Mouse (Mus musculus) intestine, postnatal 0 days (tissue): Measurements from ENCODE around the gene Ppm1b. TPM values are rescaled to one million over a fixed set of nuclear protein-coding genes. Genes with fewer than 3 reads are reported as not detected.

Source experiments
- ATAC-seq: fragments of 200-750 bp; cut with Nextera tagmentation; 2 replicates; pipeline ENCODE4 v1.8.0; 2017; ENCODE audit warnings: mild to moderate bottlenecking, moderate TSS enrichment, moderate library complexity
- H3K27ac ChIP-seq: fragments of 300-500 bp; sonication (generic); 2 replicates; pipeline ENCODE4 v1.5.1; 2014; ENCODE audit warnings: mild to moderate bottlenecking, low read depth, low read length, moderate library complexity
- H3K27me3 ChIP-seq: fragments of 300-500 bp; sonication (generic); replicated peaks from 2 replicates; pipeline ENCODE4 v1.6.1; 2014; ENCODE audit warnings: low read length, mixed read lengths; ENCODE audit not compliant: control insufficient read depth, insufficient read depth
- H3K36me3 ChIP-seq: fragments of 300-500 bp; sonication (generic); 2 replicates; pipeline ENCODE4 v1.6.1; 2014; ENCODE audit warnings: mild to moderate bottlenecking, moderate library complexity; ENCODE audit not compliant: control insufficient read depth, insufficient read depth
- H3K4me1 ChIP-seq: fragments of 300-500 bp; sonication (generic); replicated peaks from 2 replicates; pipeline ENCODE4 v1.6.1; 2014; ENCODE audit warnings: antibody characterized with exemption, low read length, mixed read lengths; ENCODE audit not compliant: control insufficient read depth, insufficient read depth
- H3K4me2 ChIP-seq: fragments of 300-500 bp; sonication (generic); replicated peaks from 2 replicates; pipeline ENCODE4 v1.6.1; 2014; ENCODE audit warnings: low read depth, mild to moderate bottlenecking, moderate library complexity
- H3K4me3 ChIP-seq: fragments of 300-500 bp; sonication (generic); 2 replicates; pipeline ENCODE4 v1.5.1; 2014; ENCODE audit warnings: low read depth, low read length
- H3K9ac ChIP-seq: fragments of 300-500 bp; sonication (generic); 2 replicates; pipeline ENCODE4 v1.6.1; 2014; ENCODE audit warnings: mild to moderate bottlenecking, low read depth, low read length
- H3K9me3 ChIP-seq: fragments of 300-500 bp; sonication (generic); 2 replicates; pipeline ENCODE4 v1.6.1; 2016; ENCODE audit warnings: mixed run types; ENCODE audit not compliant: control insufficient read depth
- CTCF ChIP-seq: sonication (generic); IDR thresholded peaks from 2 replicates; pipeline ENCODE4 v1.5.1; 2016; ENCODE audit warnings: low read depth, mild to moderate bottlenecking, control low read depth, antibody characterized with exemption, moderate library complexity
- WGBS: fragments of 180-500 bp; shearing (Covaris S2); extraction: QIAGEN DNeasy Blood & Tissue Kit; methylation state at CpG from one replicate; pipeline ENCODE4 v1.1.7; 2014; 5-methylcytosine and 5-hydroxymethylcytosine counted together
- polyA plus RNA-seq: library from polyadenylated mRNA; unstranded; fragments of >200 nt; fragmentation: Nextera tagmentation; extraction: Ambion mirVana; gene quantifications from 2 replicates; pipeline ENCODE4 v1.2.1, GENCODE M21; 2015

Ppm1b gene
- polyA plus RNA-seq, 1 experiment from 2014 or later: 59.2 TPM

DNA sequence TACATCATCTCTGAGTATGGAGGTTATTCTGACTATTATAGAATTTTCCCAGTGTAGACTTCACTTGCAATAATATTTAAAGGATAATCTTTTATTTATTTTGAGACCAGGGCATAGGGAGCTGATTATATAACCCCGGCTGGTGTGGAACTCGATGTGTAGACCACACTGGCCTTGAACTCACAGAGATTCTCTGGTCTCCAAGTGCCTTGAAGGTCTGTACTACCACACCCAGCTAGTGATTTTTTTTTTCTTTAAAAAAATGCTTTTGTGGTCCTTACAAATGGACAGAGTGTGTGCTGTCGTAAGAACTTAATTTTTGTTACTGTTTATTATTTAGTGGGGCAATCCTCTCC is 3.1 kb downstream of the Ppm1b start:
- no peaks in the 10 kb centered on the region for H3K36me3 ChIP-seq
- no peak overlapping the region for H3K27ac ChIP-seq
- no peak for TF ChIP-seq CTCF
- no peaks in the 10 kb centered on the region for H3K4me1 ChIP-seq
- ATAC-seq: no peak
- no peak overlapping the region for H3K9ac ChIP-seq
- H3K9me3 ChIP-seq: no peaks in the 10 kb centered on the region
- H3K27me3 ChIP-seq: no peaks in the 10 kb centered on the region
- H3K4me2 ChIP-seq: peak overlapping the region; percentile 72
- 17% methylated on average over 3 of the region's 3 CpGs for WGBS
- H3K4me3 ChIP-seq: peak overlapping the region; percentile 74

DNA sequence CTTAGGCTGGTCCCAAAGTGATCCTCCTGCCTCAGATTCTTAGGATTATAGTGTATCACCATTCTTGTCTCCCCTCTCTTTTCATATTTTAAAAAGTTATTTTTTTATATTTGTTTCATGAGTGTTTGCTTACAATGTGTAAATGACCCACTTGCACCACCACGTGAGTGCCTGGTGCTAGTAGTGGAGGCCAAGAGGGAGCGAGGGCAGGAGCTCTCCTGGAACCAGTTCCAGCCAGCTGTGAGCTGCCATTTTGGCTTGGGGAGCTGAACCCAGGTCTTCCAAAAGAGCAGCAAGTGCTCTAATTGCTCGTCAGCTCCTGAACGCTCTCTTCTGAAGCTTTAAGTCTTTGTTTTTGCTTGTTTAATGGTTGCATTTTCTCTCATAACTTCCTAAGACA is 3.6 kb downstream of the Ppm1b start:
- H3K27ac ChIP-seq: no peak overlapping the region

DNA sequence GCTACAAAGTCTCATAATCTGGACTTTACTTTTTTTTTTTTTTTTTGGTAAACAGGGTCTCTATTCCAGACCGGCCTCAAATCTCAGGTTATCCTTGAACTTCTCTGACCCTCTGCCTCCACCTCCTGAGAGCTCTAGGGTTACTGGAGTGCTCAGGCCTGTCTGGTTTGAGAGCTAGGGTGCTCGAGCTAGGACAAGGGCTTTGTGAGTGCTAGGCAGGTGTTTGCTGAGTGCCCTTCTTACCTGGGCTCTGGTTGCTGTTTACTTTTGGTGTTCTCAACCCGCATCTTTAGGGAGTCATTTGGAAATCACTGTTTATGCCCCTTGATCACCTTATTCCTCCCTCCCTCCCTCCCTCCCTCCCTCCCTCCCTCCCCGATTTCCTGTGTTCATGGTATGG is 5.5 kb downstream of the Ppm1b start:
- no peak overlapping the region for H3K9ac ChIP-seq
- no peak overlapping the region for H3K4me3 ChIP-seq
- no peak overlapping the region for H3K27ac ChIP-seq
- no peaks in the 10 kb centered on the region for H3K4me1 ChIP-seq
- no peak overlapping the region for H3K4me2 ChIP-seq
- WGBS: 49% methylated on average over 4 of the region's 4 CpGs
- H3K27me3 ChIP-seq: no peaks in the 10 kb centered on the region
- H3K36me3 ChIP-seq: no peaks in the 10 kb centered on the region
- ATAC-seq: no peak
- TF ChIP-seq CTCF: no peak
- no peaks in the 10 kb centered on the region for H3K9me3 ChIP-seq

More for the DNA sequence above, 3.6 kb downstream of the Ppm1b start:
- ATAC-seq: no peak
- Histone ChIP-seq H3K9me3 (no peaks in the 10 kb centered on the region), H3K4me3 (peak overlapping the region; percentile 74), H3K4me2 (peak overlapping the region; percentile 72), H3K9ac (no peak overlapping the region), H3K36me3 (no peaks in the 10 kb centered on the region), H3K4me1 (no peaks in the 10 kb centered on the region), H3K27me3 (no peaks in the 10 kb centered on the region)
- no peak for TF ChIP-seq CTCF
- 46% methylated on average over 4 of the region's 4 CpGs for WGBS

DNA sequence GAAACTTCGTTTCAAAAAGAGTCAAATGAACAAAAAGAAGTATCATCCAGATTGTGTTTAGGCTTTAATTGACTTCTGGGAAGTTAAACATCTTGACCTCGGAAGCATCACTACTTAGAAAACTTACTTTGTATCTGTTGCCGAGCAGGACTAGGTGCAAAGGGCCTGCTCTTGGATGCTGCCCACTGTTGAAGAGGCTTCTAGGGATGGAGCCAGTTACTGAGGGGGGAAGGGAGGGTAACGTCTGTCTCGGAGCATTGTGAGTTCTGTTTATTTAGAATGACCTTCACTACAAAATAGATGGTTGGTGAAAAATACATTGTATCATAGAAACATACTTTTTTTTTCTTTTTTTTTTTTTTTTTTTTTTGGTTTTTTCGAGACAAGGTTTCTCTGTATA is 7.1 kb downstream of the Ppm1b start:
- no peak for ATAC-seq
- no peaks in the 10 kb centered on the region for H3K36me3 ChIP-seq
- H3K27me3 ChIP-seq: no peaks in the 10 kb centered on the region
- no peak overlapping the region for H3K4me3 ChIP-seq
- no peak overlapping the region for H3K27ac ChIP-seq
- 62% methylated on average over 5 of the region's 6 CpGs for WGBS
- H3K4me2 ChIP-seq: no peak overlapping the region
- H3K9ac ChIP-seq: no peak overlapping the region
- no peak for TF ChIP-seq CTCF
- H3K4me1 ChIP-seq: no peaks in the 10 kb centered on the region; the same call in 1 of the 2 replicates
- no peaks in the 10 kb centered on the region for H3K9me3 ChIP-seq

DNA sequence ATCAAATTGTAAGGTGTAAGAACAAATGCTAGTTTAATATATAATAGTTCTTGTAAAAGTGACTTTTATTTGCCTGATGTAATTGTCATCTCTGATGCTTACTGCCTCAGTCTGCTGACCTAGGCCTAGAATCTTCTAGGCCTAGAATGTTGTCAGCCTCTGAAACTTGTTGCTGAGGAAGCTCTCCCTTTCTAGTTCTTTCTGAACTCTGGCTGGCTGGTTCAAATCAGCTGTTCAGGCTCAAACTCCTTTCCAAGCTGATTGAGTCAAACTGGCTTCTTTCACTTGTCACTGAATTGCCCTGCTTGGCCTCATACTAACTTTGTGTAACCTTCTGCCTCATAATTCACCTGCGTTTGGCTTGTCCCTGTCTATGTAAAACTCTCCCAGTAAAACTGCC is 9.7 kb downstream of the Ppm1b start:
- Histone ChIP-seq H3K4me3 (no peak overlapping the region), H3K9ac (no peak overlapping the region), H3K4me2 (no peak overlapping the region), H3K27ac (no peak overlapping the region), H3K27me3 (no peaks in the 10 kb centered on the region), H3K9me3 (no peaks in the 10 kb centered on the region), H3K4me1 (no peaks in the 10 kb centered on the region; the same call in 1 of the 2 replicates), H3K36me3 (no peaks in the 10 kb centered on the region)
- ATAC-seq: no peak
- 83% methylated on average over 1 of the region's 1 CpGs for WGBS
- TF ChIP-seq CTCF: no peak

DNA sequence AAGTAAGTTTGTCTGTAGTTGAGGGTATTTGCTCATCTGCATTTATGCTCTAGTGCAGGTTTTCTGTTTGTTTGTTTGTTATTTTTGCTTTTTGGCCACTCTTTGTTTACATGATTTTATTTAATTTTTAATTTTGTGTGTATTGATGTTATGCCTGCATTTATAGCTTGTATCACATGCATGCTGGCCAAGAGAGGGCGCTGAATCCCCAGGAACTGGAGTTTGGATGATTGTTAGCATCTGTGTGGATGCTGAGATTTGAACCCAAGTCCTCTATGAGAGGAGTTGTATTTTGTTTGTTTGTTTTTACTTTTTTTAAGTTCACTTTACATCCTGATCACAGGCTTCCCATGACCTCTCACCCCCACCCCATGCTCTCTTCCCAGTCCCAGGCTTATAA is 10.5 kb downstream of the Ppm1b start:
- Histone ChIP-seq H3K27ac (no peak overlapping the region), H3K9me3 (no peaks in the 10 kb centered on the region), H3K4me1 (no peaks in the 10 kb centered on the region; the same call in 1 of the 2 replicates), H3K27me3 (no peaks in the 10 kb centered on the region), H3K9ac (no peak overlapping the region), H3K36me3 (no peaks in the 10 kb centered on the region), H3K4me3 (no peak overlapping the region), H3K4me2 (no peak overlapping the region)
- peak; percentile 47 for TF ChIP-seq CTCF
- no peak for ATAC-seq
- 69% methylated on average over 1 of the region's 1 CpGs for WGBS

DNA sequence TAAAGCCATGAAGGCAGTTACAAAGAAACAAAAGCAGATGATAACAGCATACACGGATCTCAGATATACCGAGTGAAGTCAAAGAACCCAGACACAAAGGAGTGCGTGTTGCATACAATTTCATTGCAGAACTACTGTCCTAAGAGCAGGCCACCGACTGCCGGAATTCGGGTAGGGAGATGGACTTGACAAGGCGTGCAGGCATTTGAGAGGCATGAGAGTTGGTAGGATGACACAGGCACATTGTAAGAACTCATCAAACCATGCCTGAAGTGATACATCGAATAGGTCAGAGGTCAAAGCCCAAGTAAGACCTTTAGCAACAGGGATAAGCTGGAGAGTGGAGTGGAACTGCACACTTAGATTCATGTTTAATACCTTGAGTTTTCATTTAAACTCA is 13.4 kb downstream of the Ppm1b start:
- H3K4me1 ChIP-seq: no peaks in the 10 kb centered on the region; the same call in 1 of the 2 replicates
- H3K4me3 ChIP-seq: no peak overlapping the region
- no peak for TF ChIP-seq CTCF
- WGBS: 83% methylated on average over 8 of the region's 8 CpGs
- no peaks in the 10 kb centered on the region for H3K27me3 ChIP-seq
- no peaks in the 10 kb centered on the region for H3K36me3 ChIP-seq
- no peaks in the 10 kb centered on the region for H3K9me3 ChIP-seq
- H3K4me2 ChIP-seq: no peak overlapping the region
- no peak for ATAC-seq
- H3K9ac ChIP-seq: no peak overlapping the region
- no peak overlapping the region for H3K27ac ChIP-seq
